Mouse (Mus musculus) hematopoietic stem cell, adult 5-6 weeks (primary cell): ENCODE measurements around the gene Map1b. TPM values are rescaled to one million over a fixed set of nuclear protein-coding genes. Genes with fewer than 3 reads are reported as not detected.

Source experiments
- ATAC-seq, 2 experiments: fragments of 125-278 bp in 1 of 2; replicated peaks in 1 of 2; 2 replicates each; pipeline ENCODE4 v1.8.0; 2016 to 2017; ENCODE audit warnings: inconsistent platforms in 2 of 2, mild to moderate bottlenecking in 2 of 2, moderate number of reproducible peaks in 2 of 2, low read depth in 1 of 2, moderate TSS enrichment in 1 of 2; ENCODE audit not compliant: low FRiP score in 2 of 2, poor library complexity in 2 of 2, severe bottlenecking in 2 of 2, insufficient read depth in 1 of 2, low TSS enrichment in 1 of 2
- total RNA-seq: library from RNA; stranded (forward); fragments of 172-1452, 232-1000 nt; gene quantifications from 2 replicates; pipeline ENCODE4 v1.2.3, GENCODE M21; 2017

Map1b gene
- total RNA-seq: 0.06 and 0.15 TPM in 2 replicates

GRCm38 (mm10) chr13:99516448-99516881 is at the start of gene Map1b:
TSS of gene Map1b (minus strand) at chr13:99516540.
- ATAC-seq: peak; percentile 19 to 41; a peak in 2 of 4 replicates

- ATAC-seq: no peak
Measured at GRCm38 (mm10) chr13:99564346-99564745, 48.0 kb upstream of the Map1b start.

DNA sequence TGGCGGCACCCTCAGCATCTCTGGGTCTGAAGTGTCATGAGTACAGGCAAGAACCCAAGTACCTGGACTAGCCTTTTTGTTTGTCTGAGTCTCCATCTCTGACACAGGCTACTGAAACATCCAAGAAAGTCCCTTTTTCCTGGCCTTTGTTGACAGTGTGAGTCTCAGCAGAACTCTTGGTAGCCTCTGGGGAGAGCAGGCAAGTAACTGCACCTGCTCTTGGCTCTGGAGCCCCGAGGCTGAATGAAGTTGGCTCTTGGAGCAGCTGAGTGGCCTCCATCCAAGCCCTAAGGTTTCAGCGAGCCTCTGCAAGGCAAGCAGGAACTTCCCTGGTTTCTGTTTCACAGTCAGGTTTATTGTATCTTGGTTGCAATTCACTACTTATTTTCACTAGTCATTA is 46.7 kb upstream of the Map1b start:
- no peak for ATAC-seq

- ATAC-seq: no peak
Measured at GRCm38 (mm10) chr13:99561843-99562550, 45.7 kb upstream of the Map1b start.

- no peak for ATAC-seq
Measured at GRCm38 (mm10) chr13:99560674-99561639, 44.6 kb upstream of the Map1b start.

- ATAC-seq: no peak
Measured at GRCm38 (mm10) chr13:99558216-99558906, 42.0 kb upstream of the Map1b start.

DNA sequence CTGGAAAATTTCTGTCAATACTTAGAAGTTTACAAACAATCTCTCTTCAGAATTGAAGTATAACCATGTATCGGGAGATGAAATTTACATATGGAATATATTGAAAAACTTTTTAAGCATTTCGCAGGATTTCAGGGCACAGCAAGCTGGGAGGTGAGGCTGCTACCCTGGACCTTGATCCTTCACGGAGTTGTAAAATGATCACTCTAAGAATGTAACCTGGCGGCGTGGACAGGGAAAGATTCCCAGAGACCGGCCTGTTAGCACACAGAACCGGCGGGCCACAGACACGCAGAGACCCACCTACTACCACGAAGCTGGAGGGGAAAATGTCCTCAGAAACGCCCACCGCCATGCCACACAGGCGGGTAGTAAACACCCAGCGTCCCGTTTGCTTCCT is 41.5 kb upstream of the Map1b start:
- ATAC-seq: no peak

DNA sequence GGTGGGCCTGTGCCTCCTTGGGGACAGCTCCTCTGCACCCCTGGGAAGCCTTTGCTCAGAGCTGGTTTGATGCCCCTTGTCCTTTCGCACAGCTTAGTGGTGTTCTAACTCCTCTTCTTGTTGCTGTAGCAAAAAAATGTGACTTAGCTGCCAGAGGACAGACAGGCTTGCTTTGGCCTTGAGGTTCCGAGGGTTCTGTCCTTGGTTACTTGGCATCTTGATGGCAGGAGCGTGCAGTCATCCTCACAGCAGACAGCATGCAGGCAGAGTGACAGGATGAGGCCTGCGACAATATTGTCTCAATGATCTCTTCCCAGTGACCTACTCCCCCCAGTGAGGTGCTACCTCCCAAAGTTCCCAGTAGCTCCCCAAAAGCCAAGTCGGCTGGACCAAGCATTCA is 41.0 kb upstream of the Map1b start:
- ATAC-seq: no peak

DNA sequence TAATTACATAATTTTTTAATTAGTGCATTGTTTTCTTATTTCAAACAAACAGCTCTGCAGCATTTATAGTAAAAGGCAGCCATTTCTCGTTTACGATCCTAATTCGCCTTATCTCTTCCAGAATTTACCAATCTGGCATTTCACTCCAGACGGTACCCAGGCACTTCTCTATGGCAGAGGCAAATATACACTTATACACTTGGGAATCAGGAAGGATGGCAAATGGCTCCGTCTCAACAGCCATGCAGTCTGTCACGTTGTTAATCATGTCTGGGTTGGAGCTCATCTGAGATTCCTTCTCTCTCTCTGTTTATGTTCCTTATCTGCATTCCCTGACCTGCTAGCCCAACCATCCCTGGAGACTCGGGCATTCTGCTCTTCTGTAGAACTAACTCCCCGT is 38.6 kb upstream of the Map1b start:
- no peak for ATAC-seq

GRCm38 (mm10) chr13:99554466-99554865 is 38.1 kb upstream of the Map1b start:
- ATAC-seq: no peak

GRCm38 (mm10) chr13:99552381-99552780 is 36.0 kb upstream of the Map1b start:
- ATAC-seq: no peak

DNA sequence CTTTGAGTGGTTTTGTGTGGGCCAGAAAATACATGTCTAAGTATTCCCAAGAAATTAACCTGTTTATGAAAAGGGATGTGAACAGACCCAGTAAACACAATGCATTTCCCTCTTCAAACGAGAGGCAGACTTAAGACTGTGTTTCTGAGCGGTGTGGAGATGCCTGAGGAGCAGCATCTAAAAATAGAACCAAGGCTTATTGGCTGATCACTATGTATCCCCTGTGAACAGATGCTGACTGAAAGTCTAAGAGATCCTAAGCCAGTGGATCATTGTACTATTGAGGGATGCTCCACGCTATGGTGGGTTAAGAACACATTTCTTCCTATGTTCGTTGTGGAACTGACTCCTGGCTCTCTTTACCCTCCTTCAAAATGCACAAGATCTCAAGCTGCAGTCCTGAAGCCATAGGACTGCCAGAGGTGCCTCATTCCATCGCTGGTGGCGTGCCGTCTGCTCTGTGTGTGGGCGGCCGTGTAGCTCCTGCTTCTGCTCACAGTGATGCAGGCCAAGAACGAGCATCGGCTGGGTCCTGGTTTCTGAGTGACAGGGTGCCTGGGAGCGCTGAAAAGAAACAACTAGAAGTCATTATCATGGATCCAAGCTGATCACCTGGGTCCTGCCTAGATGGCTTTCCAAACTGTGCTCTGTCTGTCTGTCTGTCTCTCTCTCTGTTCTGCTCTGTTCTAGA is 34.5 kb upstream of the Map1b start:
- ATAC-seq: no peak

GRCm38 (mm10) chr13:99550060-99550459 is 33.7 kb upstream of the Map1b start:
- ATAC-seq: no peak

DNA sequence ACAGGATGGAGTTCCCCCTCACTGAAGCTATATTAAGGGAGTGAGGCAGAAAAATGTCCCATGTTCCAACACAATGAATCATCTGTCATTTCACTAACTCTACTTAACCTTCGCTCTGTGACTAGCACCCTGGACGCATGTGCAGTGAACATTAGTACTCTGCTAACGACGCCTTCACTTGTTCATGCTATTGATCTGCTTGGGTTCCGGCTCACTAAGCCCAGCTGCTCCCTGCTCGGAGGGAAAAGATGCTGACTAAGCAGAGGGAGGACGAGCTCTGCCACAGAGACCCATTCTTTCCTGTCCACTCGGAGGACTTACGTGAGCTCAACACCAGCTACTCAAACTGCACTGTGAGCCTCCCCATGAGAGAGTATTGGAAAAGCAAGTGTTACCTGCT is 33.2 kb upstream of the Map1b start:
- ATAC-seq: no peak

GRCm38 (mm10) chr13:99546832-99547231 is 30.5 kb upstream of the Map1b start:
- no peak for ATAC-seq

- ATAC-seq: no peak
Measured at GRCm38 (mm10) chr13:99545201-99545600, 28.9 kb upstream of the Map1b start.
